Mouse (Mus musculus) myocyte (in vitro differentiated cells): ENCODE results near the gene Actn2.

Experiments used
- MYOD1 ChIP-seq, 3 experiments: IDR thresholded peaks; one replicate each; pipeline ENCODE4 v1.6.1; 2011; ENCODE audit warnings: control low read depth in 2 of 3, low read depth in 2 of 3, mild to moderate bottlenecking in 2 of 3, moderate library complexity in 1 of 3; ENCODE audit not compliant: insufficient read length in 2 of 3, control insufficient read depth in 1 of 3
- POLR2A ChIP-seq: IDR thresholded peaks from one replicate; pipeline ENCODE4 v1.6.1; 2011; ENCODE audit warnings: low read depth, mild to moderate bottlenecking, control low read depth, moderate library complexity; ENCODE audit not compliant: insufficient read length
- POLR2AphosphoS2 ChIP-seq: IDR thresholded peaks from one replicate; pipeline ENCODE4 v1.6.1; 2011; ENCODE audit warnings: low read depth, control low read depth; ENCODE audit not compliant: insufficient read length
- TCF12 ChIP-seq: IDR thresholded peaks from one replicate; pipeline ENCODE4 v1.6.1; 2011; ENCODE audit warnings: mild to moderate bottlenecking, control low read depth; ENCODE audit not compliant: poor library complexity, insufficient read depth, severe bottlenecking
- TCF3 ChIP-seq: IDR thresholded peaks from one replicate; pipeline ENCODE4 v1.6.1; 2011; ENCODE audit warnings: low read depth, control low read depth; ENCODE audit not compliant: insufficient read length
- USF1 ChIP-seq: IDR thresholded peaks from one replicate; pipeline ENCODE4 v1.6.1; 2011; ENCODE audit warnings: low read depth, mild to moderate bottlenecking, control low read depth, moderate library complexity

DNA sequence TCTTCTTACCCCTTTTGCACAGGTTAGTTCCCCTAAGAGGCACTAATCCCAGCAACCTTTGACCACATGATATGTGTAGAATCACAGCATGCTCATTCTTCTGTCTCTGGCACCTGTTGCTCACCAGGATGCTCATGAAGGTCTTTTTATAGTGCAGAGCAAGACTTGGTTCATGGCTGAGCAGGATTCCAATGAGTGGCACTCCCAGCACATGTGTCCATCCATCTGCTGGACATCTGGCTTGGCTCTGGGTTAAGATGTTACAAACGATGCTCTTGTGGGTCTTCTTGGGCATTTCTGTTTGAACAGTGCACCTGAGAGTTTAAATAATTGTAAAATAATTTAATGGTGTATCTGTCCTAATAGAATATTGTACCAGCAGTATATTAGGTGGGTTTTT lies 36.2 kb upstream of the Actn2 start:
- no peak for TF ChIP-seq TCF3
- TF ChIP-seq POLR2A: no peak
- no peak for TF ChIP-seq TCF12
- TF ChIP-seq POLR2AphosphoS2: no peak
- TF ChIP-seq USF1: no peak
- peak in 2 of 3 experiments; percentile 48 to 80 for TF ChIP-seq MYOD1 (IDR thresholded peaks at IDR 0.05; ENCODE audit: control insufficient read depth in 1 of 3, insufficient read length in 2 of 3, low read depth in 2 of 3)
